Mouse (Mus musculus) right cerebral cortex, postnatal 14 days (tissue): ENCODE data around the gene Smarcb1.

Experiments
- DNase-seq: peaks from one replicate; pipeline ENCODE4 v3.0.0; 2022

Smarcb1 gene

DNA sequence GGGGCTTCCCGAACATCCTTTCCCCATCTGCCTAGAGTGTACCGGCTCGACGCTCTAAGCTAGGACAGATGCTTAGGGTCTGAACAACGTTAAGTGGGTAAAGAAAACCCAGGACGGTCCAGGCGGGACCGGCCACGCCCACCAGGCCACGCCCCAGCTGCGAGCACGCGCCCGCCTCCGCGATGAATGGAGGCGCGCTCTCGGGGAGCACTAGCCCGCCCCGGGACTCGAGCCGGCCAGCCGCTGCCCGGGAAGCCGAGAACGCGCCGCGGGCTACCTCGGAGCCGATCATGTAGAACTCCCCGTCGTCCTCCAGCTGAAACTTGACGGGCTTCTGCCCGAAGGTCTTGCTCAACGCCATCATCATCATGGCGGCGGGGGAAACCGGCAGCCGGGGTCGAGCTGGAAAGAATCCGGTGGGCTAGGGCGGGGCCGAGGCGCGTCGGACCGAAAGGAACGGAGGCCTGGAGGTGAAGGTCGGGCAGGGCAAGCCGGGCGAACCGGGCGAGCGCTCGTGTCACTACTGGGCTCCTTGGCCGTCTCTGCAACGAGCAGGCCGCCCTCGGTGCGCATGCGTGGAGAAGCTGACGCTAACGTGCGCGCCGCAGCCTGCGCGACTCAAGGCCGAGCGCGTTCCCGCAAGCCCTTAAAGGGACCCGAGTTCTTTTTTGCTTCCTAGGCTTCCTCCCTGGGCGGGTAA lies at the start of gene Smarcb1:
TSS of gene Smarcb1 (minus strand) at position 592 of the 700 bp plus-strand sequence.
- DNase-seq = peak; percentile 97

DNA sequence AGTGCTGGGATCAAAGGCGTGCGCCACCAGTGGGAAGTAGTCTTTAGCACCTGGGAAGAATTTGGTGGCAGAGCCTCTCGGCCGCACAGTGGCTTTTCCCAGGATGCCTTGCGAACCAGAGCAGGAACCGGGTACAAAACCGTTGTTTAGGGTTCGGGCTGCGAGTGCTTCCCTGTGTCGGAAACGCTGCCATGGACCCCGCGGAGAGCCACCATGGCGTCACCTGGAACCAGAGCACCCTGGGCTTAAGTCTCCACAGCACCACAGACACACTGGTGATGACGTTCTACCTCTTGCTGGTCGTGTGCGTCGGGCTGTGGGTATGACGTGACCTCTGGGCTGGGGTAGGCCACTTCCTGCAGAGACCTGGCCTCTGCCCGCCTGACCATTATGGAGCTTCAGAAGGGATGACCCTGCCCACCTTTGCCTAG lies 33.0 kb upstream of the Smarcb1 start, which contains the start of gene Gm5134:
TSS of gene Gm5134 (plus strand) at position 134 of the 431 bp plus-strand sequence.
- no peak for DNase-seq

DNA sequence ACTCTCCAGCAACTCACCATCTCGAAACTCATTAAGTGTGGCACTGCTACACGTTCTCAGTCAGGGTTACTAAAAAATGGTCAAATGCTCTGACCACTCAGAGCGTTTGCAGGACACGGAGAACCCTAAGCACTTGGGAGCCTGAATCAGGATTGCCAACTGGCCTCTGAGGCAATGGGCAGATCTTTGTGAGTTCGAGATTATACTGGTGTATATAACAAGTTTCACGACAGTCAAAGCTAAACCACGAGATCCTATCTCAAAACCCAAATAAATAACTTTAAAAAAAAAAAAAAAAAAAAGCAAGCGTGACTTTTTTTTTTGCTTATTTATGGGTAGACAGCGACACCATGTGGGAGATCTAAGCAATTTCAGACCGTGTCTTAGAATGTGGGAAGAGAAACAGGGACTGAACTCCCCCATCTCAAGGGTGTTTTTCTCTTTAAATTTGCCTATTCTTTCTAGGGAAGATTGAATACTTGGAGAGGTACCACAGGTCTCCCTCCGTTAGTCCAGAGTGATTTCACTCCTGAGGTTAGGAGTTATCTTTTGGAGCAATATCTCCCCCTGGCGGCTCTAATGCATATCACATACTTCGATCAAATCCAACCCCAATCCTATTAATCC lies 30.1 kb upstream of the Smarcb1 start:
- no peak for DNase-seq

DNA sequence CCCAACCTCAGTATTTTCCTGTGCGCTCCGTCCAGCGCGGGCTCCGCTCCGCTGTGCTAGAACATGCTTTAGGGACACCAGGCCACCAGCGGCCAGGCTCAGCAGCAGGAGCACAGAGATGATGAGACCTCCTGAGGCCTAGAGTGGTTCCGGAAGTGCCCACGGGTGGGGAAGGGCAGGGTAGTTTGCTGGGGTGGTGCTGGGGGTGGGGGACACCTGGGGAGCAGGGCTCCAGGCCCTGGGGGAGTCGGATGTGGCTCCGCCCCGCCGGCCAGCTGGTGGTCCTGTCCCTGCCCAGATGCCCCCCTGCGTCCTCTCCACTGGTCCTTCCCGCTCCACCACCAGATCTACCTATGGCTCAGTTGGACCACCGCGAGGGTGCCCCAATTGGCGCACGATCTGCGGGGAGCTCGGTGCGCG lies 29.4 kb upstream of the Smarcb1 start:
- DNase-seq = no peak

DNA sequence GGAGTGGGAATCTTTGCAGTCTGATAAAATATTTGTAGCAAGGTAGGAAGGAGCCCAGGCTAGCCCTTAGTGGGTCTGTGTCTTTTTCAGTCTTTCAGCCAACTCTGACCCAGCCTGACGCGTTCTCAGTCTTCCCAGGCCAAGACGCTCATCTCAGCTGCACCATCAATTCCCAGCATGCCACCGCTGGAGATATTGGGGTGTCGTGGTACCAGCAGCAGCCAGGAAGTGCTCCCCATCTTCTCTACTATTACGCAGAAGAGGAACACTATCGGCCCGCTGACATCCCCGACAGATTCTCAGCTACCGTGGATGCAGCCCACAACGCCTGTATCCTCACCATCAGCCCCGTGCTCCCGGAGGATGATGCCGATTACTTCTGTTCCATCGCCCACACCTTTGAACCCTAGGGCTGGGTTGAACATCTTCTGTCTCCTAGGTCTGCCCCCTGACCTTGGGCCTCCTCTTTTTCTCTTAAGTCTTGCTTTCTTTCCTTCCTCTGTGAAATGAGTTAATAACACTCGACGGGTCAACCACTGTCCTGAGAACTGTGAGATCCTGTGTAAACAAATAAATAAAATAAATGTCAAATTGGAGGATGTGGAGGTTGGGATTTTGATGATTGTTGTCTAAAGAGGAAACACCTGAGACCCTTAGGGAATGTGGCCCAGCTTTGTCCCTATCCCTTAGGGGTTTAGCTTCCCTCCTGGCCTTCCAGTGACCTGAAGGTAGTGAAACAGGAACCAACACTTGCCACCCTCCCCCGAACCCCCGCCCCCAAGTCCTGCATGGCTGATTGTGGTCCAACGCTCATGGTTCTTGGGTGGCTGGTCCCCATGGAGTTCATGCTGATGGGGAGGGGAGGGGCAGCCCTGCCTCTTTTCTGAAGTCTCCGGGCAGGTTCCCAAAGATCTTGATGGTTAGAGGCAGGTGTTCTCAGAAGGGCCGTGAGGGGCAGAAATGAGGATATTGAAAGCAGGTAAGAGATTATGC lies 27.9 kb upstream of the Smarcb1 start:
- DNase-seq = no peak

DNA sequence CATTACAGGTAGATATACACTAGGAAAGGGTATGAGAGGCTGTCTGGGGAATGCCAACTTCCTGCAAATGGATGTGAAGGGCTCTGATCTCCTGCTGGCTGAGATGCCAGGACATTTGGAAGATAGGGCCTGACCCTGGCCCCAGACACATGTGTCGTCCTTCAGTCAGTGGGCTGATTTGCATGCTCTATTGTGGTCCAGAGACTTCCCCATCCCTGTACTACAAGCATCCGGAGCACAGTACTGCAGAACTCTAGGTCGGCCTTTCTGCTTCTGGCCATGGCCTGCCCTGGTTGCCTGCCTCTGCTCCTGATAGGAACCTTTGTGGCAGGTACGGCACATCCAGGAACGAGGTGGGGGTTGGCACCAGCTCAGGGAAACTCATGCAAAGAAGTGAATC lies 26.7 kb upstream of the Smarcb1 start:
- DNase-seq = no peak

DNA sequence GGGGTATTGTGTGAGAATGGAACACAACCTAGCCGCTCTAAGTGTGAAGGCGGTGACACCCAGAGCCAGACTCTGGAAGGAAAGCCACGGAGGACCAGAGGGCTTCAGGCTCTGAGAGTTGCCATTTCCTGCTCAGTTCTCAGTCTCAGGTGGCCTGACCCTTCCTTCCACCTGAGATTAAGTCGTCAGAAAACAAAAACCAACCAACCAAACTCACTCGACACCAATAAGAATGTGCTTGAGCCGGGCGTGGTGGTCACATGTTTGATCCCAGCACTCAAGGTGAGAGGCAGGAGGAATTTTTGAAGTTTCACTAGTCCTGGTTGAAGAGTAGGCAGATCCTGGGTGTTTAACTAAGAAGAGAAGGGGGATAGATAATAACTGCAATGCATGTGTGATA lies 24.5 kb upstream of the Smarcb1 start:
- no peak for DNase-seq

DNA sequence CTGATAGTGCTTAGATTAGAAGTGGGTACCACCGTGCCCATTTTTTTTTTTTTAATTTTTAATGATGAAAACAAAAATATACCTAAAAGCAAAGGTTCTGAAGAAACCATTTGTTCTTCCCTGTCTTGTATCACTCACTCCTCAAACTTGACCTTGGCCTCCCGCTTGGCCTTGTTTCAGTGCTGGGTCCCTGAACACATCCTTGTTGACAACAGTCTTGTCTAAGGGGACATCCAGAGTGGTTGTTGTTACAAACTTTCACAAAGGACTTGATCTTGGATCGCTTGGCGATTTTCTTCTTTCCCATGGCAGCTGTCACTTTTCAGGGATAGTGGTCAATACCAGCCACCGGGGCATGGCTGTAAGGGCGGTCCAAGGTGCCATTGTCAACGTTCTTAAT lies 23.8 kb upstream of the Smarcb1 start:
- no peak for DNase-seq

DNA sequence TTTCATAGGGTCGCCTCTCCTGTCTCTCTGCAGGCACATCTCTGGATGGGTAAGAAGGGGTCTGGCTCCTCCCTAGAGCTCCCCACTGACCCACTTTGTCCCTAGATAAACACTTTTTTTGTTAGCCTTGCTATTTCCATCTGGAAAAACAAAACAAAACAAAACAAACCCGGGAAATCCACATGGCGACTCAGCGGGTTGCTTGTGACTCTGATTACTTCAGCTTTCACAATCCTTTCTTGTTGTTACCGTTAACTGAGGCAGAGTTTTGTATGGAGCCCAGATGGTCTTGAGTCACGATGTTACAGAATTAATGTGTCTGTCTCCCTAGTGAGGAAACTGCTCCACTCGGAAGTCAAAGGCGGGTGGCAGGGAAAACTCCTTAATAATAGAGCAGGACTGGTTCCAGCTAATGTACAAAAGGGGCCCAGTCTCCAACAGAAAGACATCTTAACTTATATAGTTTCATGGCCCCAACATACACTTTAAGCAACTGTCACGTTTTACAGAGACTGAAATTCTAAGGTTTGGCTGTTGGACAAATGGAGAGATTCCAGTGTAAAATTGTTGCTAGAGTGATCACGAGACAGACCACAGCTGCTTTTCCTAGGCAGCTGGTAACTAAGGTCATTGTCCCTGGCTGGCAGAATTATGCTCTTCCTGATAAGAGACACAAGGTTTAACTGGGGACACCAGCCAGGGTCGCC lies 22.8 kb upstream of the Smarcb1 start:
- DNase-seq = no peak

DNA sequence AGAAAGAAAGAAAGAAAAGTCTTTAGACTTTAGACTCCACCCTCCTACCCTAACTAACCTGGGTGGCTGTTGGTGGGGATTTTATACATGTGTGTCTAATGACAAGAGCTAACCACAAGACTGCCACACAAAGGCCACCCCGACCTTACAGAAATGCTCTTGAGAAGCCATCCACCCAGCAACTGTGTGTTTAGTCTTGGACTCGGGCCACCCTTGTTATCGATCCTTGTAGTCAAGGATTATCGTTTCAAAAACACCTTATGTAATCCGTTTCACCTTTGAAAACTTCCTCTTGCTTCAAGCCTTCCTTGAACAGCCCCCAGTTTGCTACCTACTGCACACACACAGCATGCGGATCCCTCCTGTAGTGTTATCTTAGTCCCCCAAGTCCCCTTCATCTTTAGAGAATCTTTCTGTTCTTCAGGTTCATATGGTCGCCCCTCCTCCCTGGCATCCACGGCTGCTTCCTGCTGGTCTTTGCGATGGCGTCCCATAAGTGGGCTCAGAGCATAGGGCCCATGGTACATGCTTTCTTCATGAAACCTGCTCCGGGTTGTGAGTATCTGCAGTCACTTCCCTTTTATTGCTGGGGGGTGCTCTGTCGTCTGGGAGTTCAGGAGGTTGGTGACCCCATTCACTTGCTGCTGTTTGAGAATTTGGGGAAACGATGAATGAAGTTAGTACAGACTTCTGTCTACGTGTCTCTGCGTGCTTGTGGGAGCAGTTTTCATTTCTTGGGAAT lies 21.5 kb upstream of the Smarcb1 start, which contains the start of gene Vpreb3:
TSS of gene Vpreb3 (plus strand) at position 322 of the 742 bp plus-strand sequence.
- DNase-seq = no peak

DNA sequence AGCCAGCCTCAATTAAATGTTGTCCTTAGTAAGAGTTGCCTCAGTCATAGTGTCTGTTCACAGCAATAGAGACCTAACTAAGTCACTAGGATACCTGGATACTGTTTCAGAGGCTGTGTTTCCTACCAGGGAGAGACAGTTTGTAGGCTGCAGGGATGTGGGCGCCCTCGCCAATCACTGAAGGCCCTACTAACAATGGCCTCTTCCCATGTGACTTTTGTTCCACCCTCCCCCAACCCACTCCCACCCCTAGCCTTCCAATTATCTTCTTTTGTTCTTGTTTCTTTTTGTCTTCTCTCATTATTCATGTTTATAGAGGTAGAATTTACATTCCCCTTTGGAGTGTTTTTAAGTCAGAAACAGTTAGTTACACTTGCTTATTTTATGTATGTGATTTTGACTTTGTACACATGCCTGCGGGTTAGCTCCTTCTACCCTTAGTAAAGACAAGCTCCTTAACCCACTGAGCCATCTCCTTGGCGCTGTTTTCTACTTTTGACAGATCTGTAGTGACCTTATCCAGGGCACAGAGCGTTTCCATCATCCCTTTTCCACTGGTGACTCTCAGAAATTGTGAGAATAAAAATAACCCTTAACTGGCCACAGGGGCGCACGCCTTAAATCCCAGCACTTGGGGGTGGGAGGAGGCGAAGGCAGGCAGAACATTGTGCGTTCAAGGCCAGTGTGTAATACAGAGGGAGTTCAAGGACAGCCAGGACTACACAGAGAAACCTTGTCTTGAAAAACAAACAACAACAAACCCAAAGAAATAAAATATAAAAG lies 19.8 kb upstream of the Smarcb1 start:
- DNase-seq = no peak

DNA sequence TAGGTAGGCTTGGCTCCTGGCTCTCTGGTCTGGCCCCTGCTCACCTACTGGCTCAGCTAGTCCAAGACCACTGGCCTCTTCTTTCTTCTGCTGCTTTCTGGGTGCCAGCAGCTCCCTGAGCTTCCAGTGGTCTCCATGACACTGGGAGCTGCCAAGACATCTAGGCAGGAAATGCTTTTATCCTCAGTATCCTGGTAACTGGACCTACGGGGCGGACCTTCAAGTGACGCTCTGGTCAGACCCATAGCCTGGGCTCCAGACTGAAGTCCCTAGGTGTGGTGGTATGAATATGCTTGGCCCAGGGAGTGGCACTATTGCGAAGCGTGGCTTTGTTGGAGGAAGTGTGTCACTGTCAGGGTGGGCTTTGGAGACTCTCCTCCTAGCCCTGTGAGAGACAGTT lies 19.1 kb upstream of the Smarcb1 start, which contains the start of gene Gm867:
TSS of gene Gm867 (minus strand) at position 153 of the 400 bp plus-strand sequence.
- no peak for DNase-seq

DNA sequence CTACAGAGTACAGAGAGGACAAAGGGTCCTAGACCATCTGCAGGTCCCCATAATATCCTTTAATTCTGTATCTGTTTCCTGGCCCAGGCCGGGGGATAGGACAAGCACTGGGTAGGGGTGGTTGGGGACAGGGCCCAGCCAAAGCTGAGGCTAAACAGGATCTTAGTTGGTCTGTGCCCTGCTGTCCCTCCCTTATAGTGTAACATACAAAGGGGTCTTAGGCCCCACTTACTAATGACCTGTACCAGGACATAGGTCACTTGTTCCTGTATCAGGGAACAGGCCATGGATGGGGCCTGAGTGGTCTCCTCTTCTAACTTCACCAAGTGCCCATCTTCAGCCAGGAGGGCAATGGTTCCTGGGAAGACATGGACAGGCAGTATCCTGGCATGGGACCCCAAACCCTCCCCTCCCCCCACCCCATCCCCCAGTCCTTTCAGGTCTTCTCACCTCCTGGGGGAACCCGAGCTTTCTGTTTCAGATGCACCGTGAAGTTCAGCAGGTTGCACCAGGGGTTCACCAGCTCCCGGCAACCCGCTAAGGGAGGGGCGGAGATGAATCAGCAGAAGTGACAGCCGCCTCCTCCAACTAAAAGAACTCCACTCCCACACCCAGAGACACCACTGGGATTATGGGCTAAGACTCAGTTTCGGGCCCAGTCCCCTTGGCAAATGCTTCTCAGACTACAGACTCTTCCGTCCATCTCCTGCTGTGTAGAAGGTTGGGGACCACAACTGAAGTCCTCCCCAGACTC lies 18.2 kb upstream of the Smarcb1 start:
- DNase-seq = no peak

DNA sequence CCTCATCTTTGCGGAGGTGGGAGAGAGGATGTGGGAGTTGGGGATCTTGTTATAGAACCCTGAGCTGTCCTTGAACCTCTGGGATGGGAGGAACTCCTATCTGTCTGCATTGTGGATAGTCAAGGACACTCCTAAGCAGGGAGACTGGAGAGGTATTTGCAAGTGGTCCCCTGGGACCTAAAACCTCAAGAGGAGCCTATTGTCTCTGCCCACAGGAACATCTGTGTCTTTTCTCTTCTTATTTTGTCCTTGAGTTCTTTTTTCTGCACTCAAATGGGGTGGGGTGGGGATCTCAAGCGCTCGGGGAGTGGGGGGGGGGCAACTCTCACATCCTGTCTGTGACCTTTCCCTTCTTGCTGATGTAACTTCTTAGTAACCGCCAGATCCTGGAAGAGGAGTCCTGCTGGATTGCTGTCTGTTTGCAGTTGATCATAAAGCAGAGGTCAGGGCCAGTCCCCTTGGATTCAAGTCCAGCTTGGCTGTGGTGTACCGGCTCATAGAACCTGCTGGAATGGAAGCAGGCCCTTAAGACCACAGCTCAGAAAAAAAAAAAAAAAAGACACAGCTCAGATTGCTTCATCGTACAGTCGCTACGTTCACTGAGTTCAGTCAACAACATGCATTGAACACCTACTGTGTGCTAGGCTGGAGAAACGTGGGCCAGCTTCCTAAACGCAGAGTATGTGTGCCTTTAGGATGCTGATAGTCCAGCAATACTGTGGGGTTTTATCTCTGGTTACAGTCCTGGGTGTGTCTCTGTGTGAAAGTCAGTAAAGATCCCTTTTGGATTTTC lies 16.6 kb upstream of the Smarcb1 start:
- DNase-seq = no peak

DNA sequence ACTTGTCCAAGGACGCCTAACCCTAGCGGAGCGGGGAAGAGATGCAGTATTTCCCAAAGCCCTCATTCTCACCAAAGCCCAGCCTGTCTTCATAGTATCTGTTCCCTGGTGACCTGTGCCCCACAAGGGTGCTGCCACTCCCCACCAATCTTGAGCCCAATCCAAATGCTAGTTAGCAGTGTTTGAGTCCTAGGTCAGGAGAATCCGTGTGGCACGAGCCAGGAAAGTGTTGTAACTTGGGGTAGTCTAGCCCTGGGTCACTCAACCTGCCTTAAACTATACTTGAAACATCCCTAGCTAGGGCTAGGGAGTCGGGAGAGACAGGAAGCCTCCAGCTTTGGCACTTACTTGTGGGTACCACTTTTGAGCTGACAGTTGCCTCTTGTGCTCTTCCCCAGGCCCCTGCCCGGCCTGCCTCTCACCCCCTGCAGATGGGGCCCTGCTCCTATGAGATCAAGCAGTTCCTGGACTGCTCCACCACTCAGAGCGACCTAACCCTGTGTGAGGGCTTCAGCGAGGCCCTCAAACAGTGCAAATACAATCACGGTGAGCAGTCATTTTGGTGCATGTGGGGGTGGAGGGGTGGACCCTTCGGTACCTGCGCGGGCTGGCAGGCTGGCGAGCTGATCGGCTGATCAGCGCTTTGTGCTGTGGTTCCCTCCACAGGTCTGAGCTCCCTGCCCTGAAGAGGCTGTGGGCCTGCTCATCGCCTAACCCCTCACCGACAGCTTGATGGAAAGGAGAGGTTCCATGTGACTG lies 15.7 kb upstream of the Smarcb1 start:
- DNase-seq = no peak

DNA sequence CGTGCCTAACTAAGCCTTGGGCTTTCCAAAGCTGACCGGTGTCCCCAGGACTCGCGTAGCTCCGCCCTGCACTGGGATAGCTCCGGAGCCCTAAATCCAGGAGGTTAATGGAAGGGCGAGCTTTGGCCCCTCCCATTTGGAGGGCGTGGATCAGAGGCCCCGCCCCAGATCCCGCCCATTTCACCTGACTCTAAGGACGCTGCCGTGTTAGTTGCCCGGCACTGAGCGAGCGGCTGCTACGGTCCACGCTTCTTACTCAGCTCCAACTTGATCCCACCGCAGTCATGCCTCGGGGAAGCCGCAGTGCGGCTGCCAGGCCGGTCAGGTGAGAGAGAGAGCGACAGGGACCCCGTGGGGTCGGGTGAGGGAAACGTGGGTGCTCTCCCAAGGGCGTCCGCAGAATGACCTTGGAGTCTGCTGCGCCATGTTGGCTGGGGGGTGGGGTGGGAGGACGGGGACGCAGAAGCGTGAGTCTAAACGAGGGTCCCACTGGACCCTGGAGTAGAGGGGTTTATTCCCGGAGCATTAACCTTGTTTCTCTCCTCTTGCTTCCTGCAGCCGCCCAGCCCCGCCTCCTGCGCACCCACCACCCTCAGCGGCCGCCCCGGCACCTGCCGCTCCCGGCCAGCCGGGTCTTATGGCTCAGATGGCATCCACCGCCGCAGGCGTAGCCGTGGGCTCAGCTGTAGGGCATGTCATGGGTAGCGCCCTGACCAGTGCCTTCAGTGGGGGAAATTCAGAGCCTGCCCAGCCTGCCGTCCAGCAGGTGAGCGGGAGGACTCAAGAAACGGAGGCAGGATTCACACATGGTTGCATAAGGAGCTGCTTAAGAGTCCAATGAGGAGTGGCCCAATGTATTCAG lies 14.5 kb upstream of the Smarcb1 start, which contains the start of gene Mmp11:
TSS of gene Mmp11 (minus strand) at position 817 of the 862 bp plus-strand sequence.
- DNase-seq = peak; percentile 63

DNA sequence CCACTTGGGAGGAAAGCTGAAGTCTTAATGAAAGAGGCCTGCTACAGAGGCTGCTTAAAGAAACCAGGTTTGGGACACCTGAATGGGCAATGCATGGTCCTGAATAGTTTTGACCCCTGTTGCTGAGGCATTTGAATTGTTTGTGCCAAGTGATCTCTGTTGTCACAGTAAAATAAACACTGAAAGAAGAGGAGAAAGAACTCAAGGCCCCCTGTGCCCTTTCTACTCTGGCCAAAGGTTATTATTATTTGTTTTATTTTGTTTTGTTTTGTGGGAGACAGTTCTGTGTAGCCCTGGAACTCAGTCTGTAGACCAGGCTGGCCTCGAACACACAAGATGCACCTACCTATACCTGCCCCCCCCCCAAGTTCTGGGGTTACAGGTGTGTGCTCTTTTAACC lies 13.6 kb upstream of the Smarcb1 start:
- no peak for DNase-seq
